Mouse (Mus musculus) thymus, postnatal 4 days (tissue): Measurements from ENCODE around the gene Pno1.

Experiments
- DNase-seq: peaks from one replicate; pipeline ENCODE4 v3.0.0; 2021

The Pno1 gene

GRCm38 (mm10) chr11:17176638-17177037 is 34.7 kb downstream of the Pno1 start:
- no peak for DNase-seq

GRCm38 (mm10) chr11:17172300-17172699 is 39.1 kb downstream of the Pno1 start:
- DNase-seq: no peak

- DNase-seq: no peak
Measured at GRCm38 (mm10) chr11:17170938-17171729, 40.2 kb downstream of the Pno1 start.

GRCm38 (mm10) chr11:17169262-17169661 is 42.1 kb downstream of the Pno1 start:
- no peak for DNase-seq

GRCm38 (mm10) chr11:17166627-17167026 is 44.7 kb downstream of the Pno1 start:
- DNase-seq: no peak

GRCm38 (mm10) chr11:17163956-17164355 is 47.4 kb downstream of the Pno1 start:
- DNase-seq: no peak

GRCm38 (mm10) chr11:17160242-17160641 is 51.1 kb downstream of the Pno1 start:
- peak; percentile 54 for DNase-seq

GRCm38 (mm10) chr11:17159738-17160241 is 51.6 kb downstream of the Pno1 start:
- peak; percentile 76 for DNase-seq

- peak; percentile 99 for DNase-seq
Measured at GRCm38 (mm10) chr11:17158858-17159737, 52.3 kb downstream of the Pno1 start, which contains the start of gene Ppp3r1. Gene Ppp3r1 (plus strand): TSS chr11:17159263.
